Mouse (Mus musculus): ENCODE data around the gene Gadd45b. TPM values are rescaled to one million over a fixed set of nuclear protein-coding genes. Genes with fewer than 3 reads are reported as not detected.

Gene Gadd45b
- polyA plus RNA-seq, 1 experiment from 2014 or later: 145 TPM

DNA sequence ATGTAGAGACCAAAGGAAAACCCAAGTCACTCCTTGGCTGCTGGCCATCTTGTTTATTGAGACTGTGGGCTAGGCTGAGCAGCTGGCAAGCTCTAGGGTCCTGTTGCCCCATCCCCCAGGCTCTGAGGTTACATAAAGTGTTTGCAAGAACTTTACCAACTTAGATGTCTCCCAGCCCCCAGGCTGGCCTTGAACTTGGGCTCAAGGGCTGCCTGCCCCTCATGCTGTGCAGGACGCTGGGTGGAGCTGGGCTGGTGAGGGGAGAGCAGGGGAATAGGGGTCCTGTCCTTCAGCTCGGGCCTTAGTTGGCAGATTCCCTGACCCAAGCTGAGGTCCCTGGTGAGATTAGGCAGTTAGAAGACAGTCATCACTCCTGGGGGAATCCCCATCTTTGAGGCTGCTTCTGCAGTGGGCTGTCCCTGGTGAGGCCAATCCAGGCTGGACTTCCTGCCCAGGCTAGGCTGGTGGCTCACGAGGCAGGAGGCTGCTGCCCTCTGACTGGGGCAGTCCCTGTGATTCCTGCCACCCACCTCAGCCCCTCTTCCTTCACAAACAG is 37.3 kb downstream of the Gadd45b start:
- no peak for TF ChIP-seq EP300 (IDR thresholded peaks at IDR 0.05)
- TF ChIP-seq CTCF (IDR thresholded peaks at IDR 0.05): no peak
- Histone ChIP-seq H3K4me2 (replicated peaks; ENCODE audit: low read depth, low read length) (no peak overlapping the region), H3K9ac (replicated peaks; ENCODE audit: low read depth) (no peak overlapping the region), H3K4me1 (ENCODE audit: insufficient read depth, low read depth, low read length) (peaks cover 31% of the 10 kb centered on the region), H3K27ac (ENCODE audit: low read length) (peak overlapping the region; percentile 9; the same call in 1 of the 2 replicates), H3K9me3 (ENCODE audit: low read length) (no peaks in the 10 kb centered on the region), H3K27me3 (replicated peaks; ENCODE audit: insufficient read depth, low read length) (no peaks in the 10 kb centered on the region), H3K4me3 (ENCODE audit: low read depth, low read length) (no peak overlapping the region), H3K36me3 (ENCODE audit: insufficient read depth, low read length) (no peaks in the 10 kb centered on the region)
- DNase-seq (ENCODE audit: low spot score) (peak; percentile 50), ATAC-seq (no peak)
- 33% methylated on average over 3 of the region's 3 CpGs for WGBS

GRCm38 (mm10) chr10:80968106-80968505 is 38.2 kb downstream of the Gadd45b start:
- H3K4me2 ChIP-seq (replicated peaks; ENCODE audit: low read depth, low read length): no peak overlapping the region
- 86% methylated on average over 4 of the region's 4 CpGs for WGBS
- H3K9me3 ChIP-seq (ENCODE audit: low read length): no peaks in the 10 kb centered on the region
- no peaks in the 10 kb centered on the region for H3K36me3 ChIP-seq (ENCODE audit: insufficient read depth, low read length)
- no peak for ATAC-seq
- DNase-seq (ENCODE audit: low spot score): no peak
- no peaks in the 10 kb centered on the region for H3K27me3 ChIP-seq (replicated peaks; ENCODE audit: insufficient read depth, low read length)
- no peak overlapping the region for H3K4me3 ChIP-seq (ENCODE audit: low read depth, low read length)
- no peak overlapping the region for H3K27ac ChIP-seq (ENCODE audit: low read length)
- no peak for TF ChIP-seq EP300 (IDR thresholded peaks at IDR 0.05)
- no peak for TF ChIP-seq CTCF (IDR thresholded peaks at IDR 0.05)
- H3K9ac ChIP-seq (replicated peaks; ENCODE audit: low read depth): no peak overlapping the region
- H3K4me1 ChIP-seq (ENCODE audit: insufficient read depth, low read depth, low read length): peaks cover 31% of the 10 kb centered on the region

DNA sequence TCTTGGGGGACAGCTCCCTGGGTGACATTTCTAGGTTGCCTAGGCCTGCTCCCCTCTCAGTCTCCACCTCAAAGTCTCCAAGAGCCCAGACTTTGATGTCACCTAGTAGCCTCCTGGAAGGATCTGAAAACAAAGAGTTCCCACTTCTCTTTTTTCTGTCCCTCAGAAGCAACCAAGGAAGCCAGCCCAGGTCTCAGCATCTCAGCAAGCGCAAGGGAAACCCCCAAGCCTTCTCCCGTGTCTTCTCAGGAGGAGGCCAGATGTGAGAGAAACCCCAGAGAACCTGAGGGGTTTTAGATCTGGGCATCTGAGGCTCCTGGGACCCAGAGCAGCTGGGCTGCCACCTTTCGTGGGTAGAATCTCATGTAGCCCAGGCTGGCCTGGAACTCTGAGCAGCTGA is 39.4 kb downstream of the Gadd45b start:
- H3K9ac ChIP-seq (replicated peaks; ENCODE audit: low read depth): no peak overlapping the region
- DNase-seq (ENCODE audit: low spot score) (no peak), ATAC-seq (no peak)
- no peak for TF ChIP-seq EP300 (IDR thresholded peaks at IDR 0.05)
- TF ChIP-seq CTCF (IDR thresholded peaks at IDR 0.05): no peak
- H3K4me2 ChIP-seq (replicated peaks; ENCODE audit: low read depth, low read length): no peak overlapping the region
- H3K36me3 ChIP-seq (ENCODE audit: insufficient read depth, low read length): no peaks in the 10 kb centered on the region
- no peaks in the 10 kb centered on the region for H3K9me3 ChIP-seq (ENCODE audit: low read length)
- H3K27me3 ChIP-seq (replicated peaks; ENCODE audit: insufficient read depth, low read length): no peaks in the 10 kb centered on the region
- H3K27ac ChIP-seq (ENCODE audit: low read length): no peak overlapping the region
- H3K4me3 ChIP-seq (ENCODE audit: low read depth, low read length): no peak overlapping the region
- H3K4me1 ChIP-seq (ENCODE audit: insufficient read depth, low read depth, low read length): peaks cover 22% of the 10 kb centered on the region
- WGBS: 73% methylated on average over 3 of the region's 3 CpGs

- WGBS: 79% methylated on average over 8 of the region's 8 CpGs
- DNase-seq (ENCODE audit: low spot score): no peak
- H3K9ac ChIP-seq (replicated peaks; ENCODE audit: low read depth): no peak overlapping the region
These were observed 40.3 kb downstream of the Gadd45b start for GRCm38 (mm10) chr10:80970159-80970558.

DNA sequence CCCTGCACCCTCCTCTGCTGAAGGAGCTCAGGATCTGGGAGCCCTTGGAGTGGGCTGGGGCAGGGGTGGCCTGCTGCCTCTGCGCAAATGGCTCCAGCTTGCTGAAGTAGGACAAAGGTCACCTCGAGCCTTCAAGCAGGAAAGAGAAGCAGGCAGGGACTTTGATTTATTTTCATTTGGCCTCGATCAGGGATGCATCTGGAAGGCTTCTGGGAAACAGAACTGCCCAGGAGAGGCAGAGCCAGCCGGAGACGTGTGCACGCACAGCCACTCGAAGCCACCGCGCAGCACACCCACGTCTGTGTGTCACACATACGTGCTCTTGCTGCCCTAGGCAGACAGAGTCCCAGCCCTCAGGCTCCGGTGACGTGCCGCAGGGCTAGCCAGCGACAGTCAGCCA is 41.7 kb downstream of the Gadd45b start:
- H3K4me3 ChIP-seq (ENCODE audit: low read depth, low read length): no peak overlapping the region
- ATAC-seq (peak; percentile 55), DNase-seq (ENCODE audit: low spot score) (peak; percentile 59)
- H3K36me3 ChIP-seq (ENCODE audit: insufficient read depth, low read length): no peaks in the 10 kb centered on the region
- no peaks in the 10 kb centered on the region for H3K27me3 ChIP-seq (replicated peaks; ENCODE audit: insufficient read depth, low read length)
- no peaks in the 10 kb centered on the region for H3K9me3 ChIP-seq (ENCODE audit: low read length)
- no peak for TF ChIP-seq EP300 (IDR thresholded peaks at IDR 0.05)
- TF ChIP-seq CTCF (IDR thresholded peaks at IDR 0.05): no peak
- peaks cover 14% of the 10 kb centered on the region; the same call in 1 of the 2 replicates for H3K4me1 ChIP-seq (ENCODE audit: insufficient read depth, low read depth, low read length)
- no peak overlapping the region for H3K9ac ChIP-seq (replicated peaks; ENCODE audit: low read depth)
- no peak overlapping the region for H3K4me2 ChIP-seq (replicated peaks; ENCODE audit: low read depth, low read length)
- H3K27ac ChIP-seq (ENCODE audit: low read length): peak overlapping the region; percentile 33; the same call in 1 of the 2 replicates
- WGBS: 58% methylated on average over 15 of the region's 15 CpGs

More at GRCm38 (mm10) chr10:80970159-80970558, 40.3 kb downstream of the Gadd45b start:
- TF ChIP-seq CTCF (IDR thresholded peaks at IDR 0.05): no peak
- TF ChIP-seq EP300 (IDR thresholded peaks at IDR 0.05): no peak
- ATAC-seq: no peak
- no peaks in the 10 kb centered on the region for H3K36me3 ChIP-seq (ENCODE audit: insufficient read depth, low read length)
- no peak overlapping the region for H3K4me3 ChIP-seq (ENCODE audit: low read depth, low read length)
- H3K4me1 ChIP-seq (ENCODE audit: insufficient read depth, low read depth, low read length): peaks cover 14% of the 10 kb centered on the region; the same call in 1 of the 2 replicates
- no peaks in the 10 kb centered on the region for H3K27me3 ChIP-seq (replicated peaks; ENCODE audit: insufficient read depth, low read length)
- H3K9me3 ChIP-seq (ENCODE audit: low read length): no peaks in the 10 kb centered on the region
- H3K27ac ChIP-seq (ENCODE audit: low read length): no peak overlapping the region
- no peak overlapping the region for H3K4me2 ChIP-seq (replicated peaks; ENCODE audit: low read depth, low read length)

DNA sequence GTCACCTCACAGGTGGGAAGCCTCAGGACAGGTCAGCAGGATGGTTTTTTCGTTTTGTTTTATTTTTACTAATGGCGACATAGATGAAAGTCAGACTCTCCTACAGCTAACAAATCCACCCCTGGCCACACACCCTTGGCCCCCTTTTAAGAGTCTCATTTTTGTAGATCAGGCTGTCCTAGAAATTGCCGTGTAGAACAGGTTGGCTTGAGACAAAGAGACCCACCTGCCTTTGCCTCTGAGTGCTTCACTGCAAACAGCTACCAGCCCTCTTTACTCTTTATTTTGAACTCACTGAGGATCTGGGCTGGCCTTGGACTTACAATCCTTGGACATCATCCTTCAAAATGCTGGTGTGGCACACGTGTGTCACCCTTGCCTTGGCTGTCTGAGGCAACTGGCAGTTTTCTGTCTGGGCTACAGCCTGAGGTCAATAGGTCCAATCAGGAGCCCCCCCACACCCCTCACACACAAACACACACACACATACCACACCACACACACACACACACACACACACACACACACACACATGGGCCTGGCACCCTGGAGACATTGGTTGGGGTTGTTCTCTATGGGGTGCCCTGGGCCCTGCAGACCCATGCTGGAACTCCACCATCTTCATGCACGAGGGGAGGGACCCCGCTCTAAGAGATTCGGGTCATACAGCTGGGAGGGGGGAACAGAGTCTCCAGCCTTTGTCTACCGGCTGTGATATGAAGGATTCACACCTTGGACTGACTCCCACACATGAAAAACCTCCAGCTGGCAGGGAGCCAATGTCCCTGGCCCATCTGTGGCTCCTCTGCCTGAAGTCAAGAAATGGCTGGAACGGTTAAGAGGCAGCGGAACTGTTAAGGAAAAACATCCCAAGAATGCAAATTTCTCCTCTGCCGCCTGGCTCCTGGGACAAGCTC is 42.5 kb downstream of the Gadd45b start:
- H3K9me3 ChIP-seq (ENCODE audit: low read length): no peaks in the 10 kb centered on the region
- H3K27ac ChIP-seq (ENCODE audit: low read length): peak overlapping the region; percentile 47
- DNase-seq (ENCODE audit: low spot score): peak; percentile 72
- H3K9ac ChIP-seq (replicated peaks; ENCODE audit: low read depth): no peak overlapping the region
- 36% methylated on average over 11 of the region's 11 CpGs for WGBS
- H3K4me1 ChIP-seq (ENCODE audit: insufficient read depth, low read depth, low read length): peaks cover 6% of the 10 kb centered on the region; the same call in 1 of the 2 replicates
- peak; percentile 52 for ATAC-seq
- no peaks in the 10 kb centered on the region for H3K27me3 ChIP-seq (replicated peaks; ENCODE audit: insufficient read depth, low read length)
- no peak overlapping the region for H3K4me2 ChIP-seq (replicated peaks; ENCODE audit: low read depth, low read length)
- H3K4me3 ChIP-seq (ENCODE audit: low read depth, low read length): no peak overlapping the region
- TF ChIP-seq EP300 (IDR thresholded peaks at IDR 0.05) (no peak; the same call in 1 of the 2 replicates), CTCF (IDR thresholded peaks at IDR 0.05) (no peak)
- H3K36me3 ChIP-seq (ENCODE audit: insufficient read depth, low read length): no peaks in the 10 kb centered on the region
